ENCODE assay signal across 9 mouse cellular contexts in genomic region chr1:181016532-181017131, GRCm38 (mm10). TPM values are rescaled to one million over a fixed set of nuclear protein-coding genes. Genes with fewer than 3 reads are reported as not detected.
DNase-seq lines count a peak whose midpoint lies in the region; ATAC-seq and TF ChIP-seq lines count a peak whose summit lies in the region.
"Had no signal": no experiment of that assay in that cellular context is flagged by ENCODE, and none has a peak within 500 bp of the region (broad histone marks: within the 10 kb centered on the region; RNA-seq: fewer than 3 reads in every experiment).

No protein-coding gene starts in this region.

- DNase-seq in cerebellum, adult 18-20 months = peak; percentile 74 to 83
- DNase-seq in layer of hippocampus, adult 9-10 months (ENCODE audit: low spot score) = peak; percentile 3
- DNase-seq in lung, embryonic 14.5 days = peak; percentile 71
- DNase-seq in ovary, adult 18-20 months (ENCODE audit: low spot score) = peak; percentile 60
- DNase-seq in thymus, postnatal 0 days (ENCODE audit: low spot score) = peak; percentile 68

- H3K9me3 ChIP-seq in E14TG2a.4 (ENCODE audit: low read length) = no peaks in the 10 kb centered on the region
- H3K9me3 ChIP-seq in lung, embryonic 14.5 days (ENCODE audit: low read depth, low read length) = no peaks in the 10 kb centered on the region

- peaks cover 18% of the 10 kb centered on the region; the same call in 1 of the 2 replicates for H3K36me3 ChIP-seq in E14TG2a.4 (ENCODE audit: insufficient read depth, low read length)
- no peaks in the 10 kb centered on the region for H3K36me3 ChIP-seq in lung, embryonic 14.5 days (ENCODE audit: insufficient read depth)

- peak; percentile 87 for ATAC-seq in frontal cortex, adult (ENCODE audit: low TSS enrichment)
- peak; percentile 29 to 44 for ATAC-seq in hematopoietic stem cell, adult 5-6 weeks (replicated peaks in 1 of 2; ENCODE audit: insufficient read depth in 1 of 2, low FRiP score in 2 of 2, low TSS enrichment in 1 of 2, low read depth in 1 of 2, poor library complexity in 2 of 2, severe bottlenecking in 2 of 2)
- ATAC-seq in lung, embryonic 14.5 days (ENCODE audit: insufficient read depth) = peak; percentile 62

- H3K27ac ChIP-seq in lung, embryonic 14.5 days (ENCODE audit: low read depth) = 0 out of 2 replicates have a peak overlapping the region, but pooled peaks have one; percentile 33

- peaks cover 47% of the 10 kb centered on the region for H3K27me3 ChIP-seq in E14TG2a.4 (ENCODE audit: insufficient read depth, low read length)
- H3K27me3 ChIP-seq in lung, embryonic 14.5 days (ENCODE audit: insufficient read depth, low read length) = no peaks in the 10 kb centered on the region

- 2% methylated on average over 21 of the region's 21 CpGs for WGBS in lung, embryonic 14.5 days

- H3K4me1 ChIP-seq in E14TG2a.4 (replicated peaks; ENCODE audit: low read depth, low read length) = peaks cover 47% of the 10 kb centered on the region
- H3K4me1 ChIP-seq in lung, embryonic 14.5 days (ENCODE audit: insufficient read depth) = 0 out of 2 replicates have a peak, but pooled peaks cover 4% of the 10 kb centered on the region

- peak overlapping the region; percentile 29; the same call in 1 of the 2 replicates for H3K9ac ChIP-seq in lung, embryonic 14.5 days

- no peak for TF ChIP-seq CTCF in E14TG2a.4 (conservative IDR thresholded peaks at IDR 0.05; ENCODE audit: low read length)
- 0 out of 2 replicates have a peak, but pooled peaks have one; percentile 5 for TF ChIP-seq CTCF in lung, embryonic 14.5 days (IDR thresholded peaks at IDR 0.05; ENCODE audit: low read depth)

- H3K4me2 ChIP-seq in lung, embryonic 14.5 days = peak overlapping the region; percentile 91

- H3K4me3 ChIP-seq in E14TG2a.4 (replicated peaks; ENCODE audit: low read length) = peak overlapping the region; percentile 82
- peak overlapping the region; percentile 41 for H3K4me3 ChIP-seq in lung, embryonic 14.5 days (ENCODE audit: low read depth, low read length)

RNA-seq across cellular contexts. Expression of gene Ephx1, which starts 4.1 kb away (rescaled TPM):
- 3.9 TPM in 2 replicates for total RNA-seq in hematopoietic stem cell, adult 5-6 weeks (2017)
- polyA plus RNA-seq in lung, embryonic 14.5 days (2014; fragmentation: Nextera tagmentation; extraction: Ambion mirVana) = 3.6 and 4.0 TPM in 2 replicates
- polyA plus RNA-seq in thymus, postnatal 0 days (2015; fragmentation: Nextera tagmentation; extraction: Ambion mirVana) = 12.7 and 15.2 TPM in 2 replicates

RNA-seq across cellular contexts. Expression of gene 9130409I23Rik, which starts 34.4 kb away (rescaled TPM):
- total RNA-seq in hematopoietic stem cell, adult 5-6 weeks (2017) = not detected in 2 replicates
- polyA plus RNA-seq in lung, embryonic 14.5 days (2014; fragmentation: Nextera tagmentation; extraction: Ambion mirVana) = 0.09 TPM in 1 of 2 replicates, not detected in the other
- 0.25 and 0.32 TPM in 2 replicates for polyA plus RNA-seq in thymus, postnatal 0 days (2015; fragmentation: Nextera tagmentation; extraction: Ambion mirVana)
- total RNA-seq: adrenal gland, postnatal 4 days had no signal

Comparison
In these comparisons a context has a peak if more than half of its experiments do, and no peak if none do; other contexts are left out.
1. Peak in every context shown above with its lines: DNase-seq, ATAC-seq, H3K4me3 ChIP-seq and H3K27ac ChIP-seq.
2. DNase-seq: peak in every context shown above with its lines; median percentile 78 in cerebellum, adult 18-20 months; 71 in lung, embryonic 14.5 days; 68 in thymus, postnatal 0 days; 60 in ovary, adult 18-20 months; 3 in layer of hippocampus, adult 9-10 months.
3. ATAC-seq: peak in every context shown above with its lines; median percentile 87 in frontal cortex, adult; 62 in lung, embryonic 14.5 days; 36 in hematopoietic stem cell, adult 5-6 weeks.